Mouse (Mus musculus): ENCODE measurements around the gene Ptpre.

DNA sequence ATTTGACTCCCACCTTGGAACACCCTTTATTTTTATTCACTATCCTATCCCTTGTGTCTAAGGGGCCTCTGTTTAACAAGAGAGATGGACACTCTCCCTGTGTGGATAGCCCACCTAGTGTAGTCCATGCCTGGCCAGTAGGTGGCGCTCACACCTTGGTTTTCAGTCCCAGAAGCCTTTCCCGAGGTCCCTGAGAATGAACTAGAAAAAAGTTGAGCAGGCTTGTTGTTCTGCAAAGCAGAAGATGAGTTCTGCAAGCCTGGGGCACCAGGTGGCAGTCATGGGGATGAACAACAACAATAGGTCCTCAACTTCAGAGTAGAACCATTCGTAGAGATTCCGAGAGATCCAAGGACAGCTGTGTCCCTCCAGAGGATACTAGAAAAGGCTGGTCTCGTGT, 143.1 kb downstream of the Ptpre start:
- no peak for TF ChIP-seq POLR2A (IDR thresholded peaks at IDR 0.05; ENCODE audit: borderline replicate concordance, insufficient read depth, low read length)
- peak; percentile 38; the same call in 1 of the 2 replicates for TF ChIP-seq CTCF (IDR thresholded peaks at IDR 0.05; ENCODE audit: borderline replicate concordance, insufficient read depth, low read depth, low read length)
